Mouse (Mus musculus) lung, adult 10 weeks (tissue): ENCODE measurements around the gene Olfr1307. TPM values are rescaled to one million over a fixed set of nuclear protein-coding genes. Genes with fewer than 3 reads are reported as not detected.

Experiments used
- polyA plus RNA-seq: library from polyadenylated mRNA; stranded (reverse); fragments of 350-450 nt; fragmentation: Illumina TruSeq; extraction: RNeasy Lipid Tissue Mini Kit (QIAGEN cat#74804); gene quantifications from one replicate; pipeline ENCODE4 v1.2.3, GENCODE M21; 2014; ENCODE audit warnings: low read depth, low replicate concordance; ENCODE audit not compliant: insufficient read depth

Gene Olfr1307
- not detected for polyA plus RNA-seq

DNA sequence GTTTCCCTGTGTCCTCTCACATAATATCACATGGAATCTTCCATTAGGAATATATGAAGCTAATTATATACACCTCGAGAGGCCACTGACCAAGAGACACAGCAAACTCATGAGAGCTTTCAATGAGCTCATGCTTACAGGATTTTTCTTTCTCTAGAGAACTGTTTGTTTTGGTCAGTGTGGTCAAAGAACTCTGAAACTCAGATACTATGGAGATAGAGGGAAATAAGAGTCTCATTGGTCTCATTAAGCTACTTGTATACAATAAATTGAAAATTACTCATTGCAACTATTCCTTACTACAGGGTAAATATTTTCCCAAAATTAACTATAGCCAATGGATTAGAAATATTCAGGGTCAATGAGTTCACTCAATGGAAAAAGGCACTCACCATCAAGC lies at the start of gene Olfr1307:
Gene Olfr1307, minus strand, starts transcription at position 101 of the 400 bp plus-strand sequence.

DNA sequence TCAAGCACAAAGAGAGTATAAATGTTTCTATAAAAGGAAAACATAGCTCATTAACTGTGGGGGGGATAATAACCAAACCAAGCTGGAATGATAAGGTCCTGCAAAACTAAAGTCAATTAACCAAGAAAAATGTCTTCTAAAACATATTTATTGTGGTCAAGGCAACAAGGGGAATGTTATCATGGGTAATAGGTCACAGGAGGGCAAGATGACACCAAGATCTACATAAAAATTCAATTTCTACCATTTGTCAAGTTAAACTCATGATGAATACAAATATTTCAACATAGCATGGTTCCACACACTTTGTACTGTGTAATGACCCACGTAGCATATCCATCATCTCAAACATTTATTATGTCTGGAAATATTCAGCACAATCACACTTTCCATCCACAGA lies 40.9 kb upstream of the Olfr1307 start, which contains the start of gene Olfr1309:
Gene Olfr1309, minus strand, starts transcription at position 101 of the 400 bp plus-strand sequence.

DNA sequence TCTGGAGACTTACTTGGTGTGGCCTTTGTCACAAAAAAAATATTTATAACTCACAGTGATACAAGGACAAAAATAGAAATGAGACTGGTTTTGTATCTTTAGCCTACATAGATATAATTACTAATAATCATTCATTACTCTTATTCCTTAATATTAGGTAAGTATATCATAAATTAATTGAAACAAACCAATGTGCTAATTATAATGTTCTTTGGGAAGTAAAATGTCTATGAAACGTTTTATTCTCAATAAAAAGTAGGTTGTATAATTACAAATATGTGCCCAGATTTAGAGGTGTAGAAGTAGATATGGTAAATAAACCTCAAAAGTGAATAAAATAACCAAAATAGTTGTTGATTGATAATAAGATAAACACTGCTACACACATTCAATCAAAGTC lies 15.6 kb upstream of the Olfr1307 start, which contains the start of gene Olfr1308:
Gene Olfr1308, minus strand, starts transcription at position 101 of the 400 bp plus-strand sequence.

DNA sequence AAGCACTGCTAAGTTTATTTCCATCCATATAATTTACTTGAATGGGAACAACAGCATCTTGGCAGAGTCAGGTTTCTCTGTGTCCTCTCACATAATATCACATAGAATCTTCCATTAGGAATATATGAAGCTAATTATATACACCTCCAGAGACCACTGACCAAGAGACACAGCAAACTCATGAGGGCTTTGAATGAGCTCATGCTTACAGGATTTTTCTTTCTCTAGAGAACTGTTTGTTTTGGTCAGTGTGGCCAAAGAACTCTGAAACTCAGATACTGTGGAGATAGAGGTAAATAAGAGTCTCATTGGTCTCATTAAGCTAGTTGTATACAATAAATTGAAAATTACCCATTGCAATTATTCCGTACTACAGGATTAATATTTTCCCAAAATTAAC lies 33.1 kb downstream of the Olfr1307 start, which contains the start of gene Olfr1306:
Gene Olfr1306, minus strand, starts transcription at position 101 of the 400 bp plus-strand sequence.

Other genes with a start within 250 kb of the Olfr1307 start
- gene Olfr1301, start 198.4 kb downstream of the Olfr1307 start, polyA plus RNA-seq: not detected
- gene Olfr1302, start 172.0 kb downstream of the Olfr1307 start, polyA plus RNA-seq: not detected
- not detected for gene Olfr1303, start 129.1 kb downstream of the Olfr1307 start, polyA plus RNA-seq
- not detected for gene Olfr1305, start 72.3 kb downstream of the Olfr1307 start, polyA plus RNA-seq
- gene Olfr1306, start 33.2 kb downstream of the Olfr1307 start, polyA plus RNA-seq: not detected
- gene Olfr1308, start 15.5 kb upstream of the Olfr1307 start, polyA plus RNA-seq: not detected
- not detected for gene Olfr1309, start 40.8 kb upstream of the Olfr1307 start, polyA plus RNA-seq
- gene Olfr1310, start 63.3 kb upstream of the Olfr1307 start, polyA plus RNA-seq: not detected
- gene Olfr1311, start 75.0 kb upstream of the Olfr1307 start, polyA plus RNA-seq: not detected
- gene Olfr1312, start 100.8 kb upstream of the Olfr1307 start, polyA plus RNA-seq: not detected
- gene Olfr1313, start 128.4 kb upstream of the Olfr1307 start, polyA plus RNA-seq: not detected
- gene Olfr1314, start 147.3 kb upstream of the Olfr1307 start, polyA plus RNA-seq: not detected
- gene Olfr1315-ps1, start 166.0 kb upstream of the Olfr1307 start, polyA plus RNA-seq: not detected
- gene Olfr1316, start 185.5 kb upstream of the Olfr1307 start, polyA plus RNA-seq: not detected
- gene Olfr1317, start 190.9 kb upstream of the Olfr1307 start, polyA plus RNA-seq: not detected
- not detected for gene Olfr1318, start 204.8 kb upstream of the Olfr1307 start, polyA plus RNA-seq